Mouse (Mus musculus): ENCODE results near the gene Plekhj1. TPM values are rescaled to one million over a fixed set of nuclear protein-coding genes. Genes with fewer than 3 reads are reported as not detected.

Plekhj1 gene
- polyA plus RNA-seq, 1 experiment from 2014 or later = 119 TPM

DNA sequence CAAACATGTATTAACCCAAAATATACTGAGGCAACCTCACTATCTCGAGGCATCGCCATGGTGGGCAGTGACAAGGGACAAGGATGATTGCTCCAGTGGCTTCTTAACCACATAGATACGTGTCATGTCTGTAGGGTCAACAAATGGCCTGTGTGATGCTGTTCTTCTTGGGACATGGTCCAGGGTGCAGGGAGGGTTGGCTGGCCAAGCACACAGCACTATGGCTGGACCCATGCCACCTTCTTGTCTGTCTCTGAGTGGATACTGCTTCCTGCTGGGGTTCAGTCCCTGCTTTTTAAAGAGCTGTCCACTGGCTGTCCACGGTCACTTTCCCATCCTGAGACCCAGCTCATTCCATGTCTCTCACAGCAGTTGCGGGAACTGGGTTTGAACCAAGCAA lies 21.3 kb downstream of the Plekhj1 start:
- Histone ChIP-seq H3K4me3 (ENCODE audit: low read depth, low read length) (no peak overlapping the region), H3K4me1 (ENCODE audit: control insufficient read depth, insufficient read depth, low read length) (no peaks in the 10 kb centered on the region), H3K27me3 (ENCODE audit: control insufficient read depth, insufficient read depth, low read length) (no peaks in the 10 kb centered on the region), H3K4me2 (ENCODE audit: low read depth, low read length) (no peak overlapping the region), H3K27ac (replicated peaks; ENCODE audit: low read depth, low read length) (no peak overlapping the region), H3K36me3 (replicated peaks; ENCODE audit: control insufficient read depth, insufficient read depth, low read depth, low read length) (peaks cover 18% of the 10 kb centered on the region), H3K9me3 (replicated peaks; ENCODE audit: control insufficient read depth, low read length) (no peaks in the 10 kb centered on the region), H3K9ac (replicated peaks; ENCODE audit: low read length) (no peak overlapping the region)
- no peak for ATAC-seq (replicated peaks; ENCODE audit: insufficient number of reproducible peaks, low FRiP score, low TSS enrichment, low read depth)
- DNase-seq (ENCODE audit: low spot score) = no peak
- 92% methylated on average over 5 of the region's 5 CpGs for WGBS

DNA sequence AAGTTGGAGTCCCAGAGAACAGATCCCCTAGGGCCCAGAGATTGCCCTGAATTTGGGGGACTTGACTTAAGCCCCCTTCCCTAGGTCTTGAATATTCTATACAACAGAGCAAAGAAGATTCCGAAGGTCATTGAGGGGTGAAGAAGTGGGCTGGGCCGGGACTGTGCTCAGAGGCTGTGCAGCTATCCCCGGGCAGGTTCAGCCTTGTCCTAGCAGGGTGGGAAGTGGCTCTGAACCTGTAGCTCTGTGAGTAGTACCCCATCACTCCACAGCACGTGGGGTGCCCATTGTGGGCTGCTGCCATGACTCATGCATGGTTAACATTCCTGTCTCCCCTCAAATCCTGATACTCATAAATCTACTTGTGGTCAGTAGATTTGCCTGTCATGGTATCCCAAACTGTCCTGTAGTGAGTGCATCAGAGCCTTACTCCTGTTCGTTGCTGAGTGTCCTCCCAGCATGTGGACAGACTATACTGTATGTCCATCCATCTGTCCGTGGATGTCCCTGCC lies 22.0 kb downstream of the Plekhj1 start:
- no peaks in the 10 kb centered on the region for H3K27me3 ChIP-seq (ENCODE audit: control insufficient read depth, insufficient read depth, low read length)
- no peak overlapping the region for H3K27ac ChIP-seq (replicated peaks; ENCODE audit: low read depth, low read length)
- no peak overlapping the region for H3K4me2 ChIP-seq (ENCODE audit: low read depth, low read length)
- peaks cover 16% of the 10 kb centered on the region for H3K36me3 ChIP-seq (replicated peaks; ENCODE audit: control insufficient read depth, insufficient read depth, low read depth, low read length)
- ATAC-seq (replicated peaks; ENCODE audit: insufficient number of reproducible peaks, low FRiP score, low TSS enrichment, low read depth) = no peak
- H3K4me3 ChIP-seq (ENCODE audit: low read depth, low read length) = no peak overlapping the region
- no peak for DNase-seq (ENCODE audit: low spot score)
- H3K9me3 ChIP-seq (replicated peaks; ENCODE audit: control insufficient read depth, low read length) = no peaks in the 10 kb centered on the region
- WGBS = 90% methylated on average over 6 of the region's 6 CpGs
- H3K9ac ChIP-seq (replicated peaks; ENCODE audit: low read length) = no peak overlapping the region
- no peaks in the 10 kb centered on the region for H3K4me1 ChIP-seq (ENCODE audit: control insufficient read depth, insufficient read depth, low read length)

DNA sequence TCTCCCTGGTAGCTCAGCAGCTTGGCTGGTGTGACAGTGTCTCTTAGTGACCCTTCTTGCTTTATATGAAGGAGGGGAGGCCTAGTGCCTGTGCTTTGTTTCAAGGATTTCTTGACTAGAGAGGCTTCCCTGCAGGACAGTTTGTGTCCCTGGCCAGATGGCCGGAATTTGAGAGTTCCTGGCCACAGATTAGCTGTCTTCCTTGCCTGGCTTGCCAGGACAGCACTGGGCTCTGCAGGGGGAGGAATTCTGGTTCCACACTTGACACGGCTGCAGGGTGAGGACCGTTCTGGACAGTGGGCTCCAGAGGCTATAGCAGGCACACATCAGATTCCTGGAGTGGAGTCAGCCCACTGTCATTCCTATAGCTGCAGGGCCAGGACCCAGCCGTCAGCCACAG lies 22.7 kb downstream of the Plekhj1 start:
- H3K4me1 ChIP-seq (ENCODE audit: control insufficient read depth, insufficient read depth, low read length) = no peaks in the 10 kb centered on the region
- no peak for ATAC-seq (replicated peaks; ENCODE audit: insufficient number of reproducible peaks, low FRiP score, low TSS enrichment, low read depth)
- peaks cover 14% of the 10 kb centered on the region for H3K36me3 ChIP-seq (replicated peaks; ENCODE audit: control insufficient read depth, insufficient read depth, low read depth, low read length)
- no peak for DNase-seq (ENCODE audit: low spot score)
- H3K9ac ChIP-seq (replicated peaks; ENCODE audit: low read length) = no peak overlapping the region
- H3K27ac ChIP-seq (replicated peaks; ENCODE audit: low read depth, low read length) = no peak overlapping the region
- H3K4me2 ChIP-seq (ENCODE audit: low read depth, low read length) = no peak overlapping the region
- H3K9me3 ChIP-seq (replicated peaks; ENCODE audit: control insufficient read depth, low read length) = no peaks in the 10 kb centered on the region
- 95% methylated on average over 4 of the region's 4 CpGs for WGBS
- H3K4me3 ChIP-seq (ENCODE audit: low read depth, low read length) = no peak overlapping the region
- no peaks in the 10 kb centered on the region for H3K27me3 ChIP-seq (ENCODE audit: control insufficient read depth, insufficient read depth, low read length)

DNA sequence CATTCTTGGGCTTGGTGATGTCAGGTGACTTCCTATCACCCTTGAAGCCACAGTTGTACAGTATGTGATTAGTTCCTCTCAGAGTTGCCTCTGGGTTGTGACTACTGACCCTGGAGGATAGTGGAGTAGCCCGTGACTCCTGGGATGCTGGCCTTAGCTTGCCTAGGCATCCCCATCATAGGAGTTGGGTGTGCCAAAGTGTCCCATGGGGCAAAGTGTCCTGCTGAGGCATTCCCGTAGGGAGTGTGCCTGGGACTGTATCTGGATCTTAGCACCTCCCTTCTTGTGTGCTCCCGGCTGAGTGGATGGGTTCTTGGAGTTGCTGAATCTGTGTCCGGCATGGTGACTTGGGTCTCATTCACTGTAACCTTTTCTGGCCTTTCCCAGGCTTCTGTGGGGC lies 23.4 kb downstream of the Plekhj1 start:
- Histone ChIP-seq H3K36me3 (replicated peaks; ENCODE audit: control insufficient read depth, insufficient read depth, low read depth, low read length) (peaks cover 13% of the 10 kb centered on the region; the same call in 1 of the 2 replicates), H3K9me3 (replicated peaks; ENCODE audit: control insufficient read depth, low read length) (no peaks in the 10 kb centered on the region), H3K9ac (replicated peaks; ENCODE audit: low read length) (no peak overlapping the region), H3K27me3 (ENCODE audit: control insufficient read depth, insufficient read depth, low read length) (no peaks in the 10 kb centered on the region), H3K4me2 (ENCODE audit: low read depth, low read length) (no peak overlapping the region), H3K27ac (replicated peaks; ENCODE audit: low read depth, low read length) (no peak overlapping the region), H3K4me1 (ENCODE audit: control insufficient read depth, insufficient read depth, low read length) (no peaks in the 10 kb centered on the region), H3K4me3 (ENCODE audit: low read depth, low read length) (no peak overlapping the region)
- 93% methylated on average over 4 of the region's 4 CpGs for WGBS
- DNase-seq (ENCODE audit: low spot score) (no peak), ATAC-seq (replicated peaks; ENCODE audit: insufficient number of reproducible peaks, low FRiP score, low TSS enrichment, low read depth) (0 out of 2 replicates have a peak, but pooled peaks have one; percentile 10)

DNA sequence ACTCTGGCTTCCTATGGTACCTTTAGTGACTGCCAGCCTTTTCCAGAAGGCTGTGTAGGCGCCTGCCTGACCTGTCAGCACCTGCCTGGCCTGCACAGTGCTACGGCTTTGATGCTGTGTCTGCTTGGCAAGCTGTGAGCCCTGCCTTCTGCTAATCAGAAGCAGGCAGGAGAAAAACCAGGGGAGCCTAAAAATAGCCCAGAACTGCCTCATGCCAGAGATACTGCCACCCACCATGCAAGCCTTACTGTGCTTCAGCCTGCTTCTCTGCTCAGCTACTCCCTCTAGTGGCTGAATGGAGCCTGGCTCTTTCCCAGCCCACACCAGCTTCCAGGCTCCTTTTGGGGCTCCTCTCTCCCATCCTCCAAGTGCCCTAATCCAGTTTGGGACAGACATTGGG lies 23.9 kb downstream of the Plekhj1 start:
- Histone ChIP-seq H3K4me3 (ENCODE audit: low read depth, low read length) (no peak overlapping the region), H3K27ac (replicated peaks; ENCODE audit: low read depth, low read length) (no peak overlapping the region), H3K4me2 (ENCODE audit: low read depth, low read length) (no peak overlapping the region), H3K27me3 (ENCODE audit: control insufficient read depth, insufficient read depth, low read length) (no peaks in the 10 kb centered on the region), H3K36me3 (replicated peaks; ENCODE audit: control insufficient read depth, insufficient read depth, low read depth, low read length) (peaks cover 13% of the 10 kb centered on the region; the same call in 1 of the 2 replicates), H3K9me3 (replicated peaks; ENCODE audit: control insufficient read depth, low read length) (no peaks in the 10 kb centered on the region), H3K4me1 (ENCODE audit: control insufficient read depth, insufficient read depth, low read length) (no peaks in the 10 kb centered on the region), H3K9ac (replicated peaks; ENCODE audit: low read length) (no peak overlapping the region)
- WGBS = 45% methylated on average over 2 of the region's 2 CpGs
- DNase-seq (ENCODE audit: low spot score) (peak; percentile 78), ATAC-seq (replicated peaks; ENCODE audit: insufficient number of reproducible peaks, low FRiP score, low TSS enrichment, low read depth) (peak; percentile 38)

DNA sequence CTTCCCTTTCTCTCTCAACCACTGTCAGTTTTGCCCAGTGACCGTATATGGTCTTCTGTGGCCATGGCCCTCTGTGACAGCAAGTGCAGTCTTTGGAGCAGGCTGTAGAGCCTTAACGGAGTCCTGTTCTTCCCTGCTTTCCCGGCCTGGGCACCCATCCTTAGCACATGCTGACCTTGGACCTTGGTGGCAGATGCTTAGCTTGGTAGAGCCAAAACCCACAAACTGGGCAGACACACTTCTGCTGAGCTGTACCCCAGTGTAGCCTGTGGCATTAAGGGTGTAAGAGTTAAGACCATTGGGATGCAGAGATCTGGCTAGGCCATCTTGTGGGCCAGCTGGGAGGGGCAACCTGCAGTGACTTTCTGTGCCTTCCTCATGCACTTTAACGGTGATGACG lies 24.6 kb downstream of the Plekhj1 start:
- Histone ChIP-seq H3K4me3 (ENCODE audit: low read depth, low read length) (no peak overlapping the region), H3K27me3 (ENCODE audit: control insufficient read depth, insufficient read depth, low read length) (no peaks in the 10 kb centered on the region), H3K4me1 (ENCODE audit: control insufficient read depth, insufficient read depth, low read length) (no peaks in the 10 kb centered on the region), H3K9ac (replicated peaks; ENCODE audit: low read length) (no peak overlapping the region), H3K4me2 (ENCODE audit: low read depth, low read length) (no peak overlapping the region), H3K27ac (replicated peaks; ENCODE audit: low read depth, low read length) (no peak overlapping the region), H3K9me3 (replicated peaks; ENCODE audit: control insufficient read depth, low read length) (no peaks in the 10 kb centered on the region), H3K36me3 (replicated peaks; ENCODE audit: control insufficient read depth, insufficient read depth, low read depth, low read length) (peaks cover 10% of the 10 kb centered on the region; the same call in 1 of the 2 replicates)
- DNase-seq (ENCODE audit: low spot score) (no peak), ATAC-seq (replicated peaks; ENCODE audit: insufficient number of reproducible peaks, low FRiP score, low TSS enrichment, low read depth) (no peak)
- 85% methylated on average over 5 of the region's 5 CpGs for WGBS

DNA sequence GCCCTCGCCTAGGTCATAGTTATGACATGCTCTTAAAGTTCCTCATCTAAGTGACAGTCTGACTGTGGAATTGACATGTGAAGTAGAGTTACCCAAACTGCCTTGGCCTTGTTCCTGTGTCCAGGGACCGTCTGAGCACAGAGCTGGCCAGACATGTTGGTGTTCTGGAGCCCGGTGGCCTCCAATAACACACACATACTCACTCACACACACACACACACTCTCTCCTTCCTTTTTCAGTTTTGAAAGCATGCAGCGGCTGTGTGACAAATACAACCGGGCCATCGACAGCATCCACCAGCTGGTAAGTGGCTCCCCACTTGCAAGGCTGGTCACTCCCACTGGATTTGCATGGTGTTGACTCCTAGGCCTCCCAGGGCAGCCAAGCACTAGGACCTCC lies 30.1 kb downstream of the Plekhj1 start:
- H3K36me3 ChIP-seq (replicated peaks; ENCODE audit: control insufficient read depth, insufficient read depth, low read depth, low read length) = peaks cover 3% of the 10 kb centered on the region; the same call in 1 of the 2 replicates
- no peaks in the 10 kb centered on the region for H3K27me3 ChIP-seq (ENCODE audit: control insufficient read depth, insufficient read depth, low read length)
- no peak overlapping the region for H3K4me2 ChIP-seq (ENCODE audit: low read depth, low read length)
- H3K9ac ChIP-seq (replicated peaks; ENCODE audit: low read length) = no peak overlapping the region
- ATAC-seq (replicated peaks; ENCODE audit: insufficient number of reproducible peaks, low FRiP score, low TSS enrichment, low read depth) (no peak), DNase-seq (ENCODE audit: low spot score) (no peak)
- 91% methylated on average over 6 of the region's 6 CpGs for WGBS
- no peak overlapping the region for H3K4me3 ChIP-seq (ENCODE audit: low read depth, low read length)
- H3K9me3 ChIP-seq (replicated peaks; ENCODE audit: control insufficient read depth, low read length) = no peaks in the 10 kb centered on the region
- no peaks in the 10 kb centered on the region for H3K4me1 ChIP-seq (ENCODE audit: control insufficient read depth, insufficient read depth, low read length)
- no peak overlapping the region for H3K27ac ChIP-seq (replicated peaks; ENCODE audit: low read depth, low read length)

DNA sequence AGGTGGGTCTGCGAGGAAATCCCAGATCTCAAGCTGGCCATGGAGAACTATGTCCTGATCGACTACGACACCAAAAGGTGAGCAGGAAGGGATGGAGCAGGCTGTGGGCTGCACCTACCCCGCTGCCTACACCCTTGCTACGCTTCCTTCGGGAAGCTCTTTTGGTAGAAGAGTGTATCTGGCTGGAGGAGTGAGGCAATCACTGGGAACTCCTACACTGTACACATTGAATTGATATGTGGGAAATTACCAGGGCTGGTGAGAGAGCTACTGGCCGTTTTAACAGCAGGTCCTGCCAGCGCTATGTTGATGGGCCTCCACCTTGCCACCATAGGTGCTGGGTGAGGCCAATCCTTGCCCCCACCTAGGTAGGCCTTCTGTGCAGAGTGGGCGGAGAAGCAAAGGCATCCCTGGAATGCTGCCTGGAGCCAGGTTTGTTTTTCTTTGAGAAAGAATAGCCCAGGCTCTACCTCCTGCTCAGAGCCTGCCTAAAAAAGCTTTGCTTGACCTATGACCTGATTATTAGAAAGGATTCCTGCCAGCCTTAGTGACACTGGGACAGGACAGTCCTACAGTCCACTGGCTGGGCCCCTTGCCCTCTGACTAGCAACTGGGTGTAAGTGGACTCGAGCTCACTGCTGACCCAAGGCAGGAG lies 32.1 kb downstream of the Plekhj1 start:
- WGBS = 73% methylated on average over 10 of the region's 10 CpGs
- DNase-seq (ENCODE audit: low spot score) = no peak
- Histone ChIP-seq H3K27me3 (ENCODE audit: control insufficient read depth, insufficient read depth, low read length) (no peaks in the 10 kb centered on the region), H3K4me1 (ENCODE audit: control insufficient read depth, insufficient read depth, low read length) (no peaks in the 10 kb centered on the region), H3K4me2 (ENCODE audit: low read depth, low read length) (no peak overlapping the region), H3K9ac (replicated peaks; ENCODE audit: low read length) (no peak overlapping the region), H3K27ac (replicated peaks; ENCODE audit: low read depth, low read length) (no peak overlapping the region), H3K4me3 (ENCODE audit: low read depth, low read length) (no peak overlapping the region), H3K9me3 (replicated peaks; ENCODE audit: control insufficient read depth, low read length) (no peaks in the 10 kb centered on the region), H3K36me3 (replicated peaks; ENCODE audit: control insufficient read depth, insufficient read depth, low read depth, low read length) (peaks cover 2% of the 10 kb centered on the region; the same call in 1 of the 2 replicates)
- ATAC-seq (replicated peaks; ENCODE audit: insufficient number of reproducible peaks, low FRiP score, low TSS enrichment, low read depth) = no peak
